Mouse (Mus musculus): ENCODE measurements around the gene Trim11.

- TF ChIP-seq TAL1 (IDR thresholded peaks at IDR 0.05; ENCODE audit: low read length) (no peak), GATA1 (IDR thresholded peaks at IDR 0.05; ENCODE audit: low read length) (no peak)
These were observed 48.8 kb upstream of the Trim11 start for GRCm38 (mm10) chr11:58929055-58929454.

Data from erythroblast, embryonic 14.5 days (primary cell).